32 mouse cellular contexts compared by ENCODE assay signal in the genomic region with DNA sequence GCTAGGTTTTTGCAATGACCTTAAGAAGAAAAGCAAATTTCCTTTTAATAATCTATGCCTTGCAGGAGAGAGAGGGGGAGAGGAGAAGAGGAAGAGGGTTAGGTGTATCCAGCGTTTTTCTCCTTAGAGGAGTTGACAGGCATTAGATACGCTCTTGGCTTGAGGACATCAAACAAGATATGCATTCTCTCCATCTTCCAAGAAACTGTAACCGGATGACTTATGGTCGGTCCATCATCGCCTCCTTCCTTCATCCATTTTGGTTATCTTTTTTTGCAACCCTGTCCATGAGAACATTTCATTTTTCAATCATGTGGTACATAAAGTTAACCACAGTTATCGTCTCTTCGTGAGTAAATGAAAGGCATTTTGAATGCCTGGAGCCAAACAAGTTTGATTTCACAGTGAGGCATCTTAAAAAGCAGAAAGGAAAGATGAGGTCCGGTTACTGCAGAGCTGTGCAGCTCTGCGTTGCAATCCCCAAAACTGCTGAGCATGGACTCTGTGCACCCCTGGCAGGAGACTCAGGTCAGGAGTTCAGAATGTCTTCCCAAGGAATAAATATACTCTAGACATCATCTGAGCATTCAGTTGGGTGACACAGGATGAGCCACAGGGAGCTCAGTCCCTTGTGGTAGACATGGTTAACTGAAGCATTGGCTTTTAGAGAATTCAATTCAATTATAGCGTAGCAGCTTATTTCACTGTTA. TPM values are rescaled to one million over a fixed set of nuclear protein-coding genes. Genes with fewer than 3 reads are reported as not detected.
A peak's percentile ranks its signal among the peaks of the same experiment; 100 is the strongest.
DNase-seq lines count a peak whose midpoint lies in the region; ATAC-seq lines count a peak whose summit lies in the region.
"Had no signal": no experiment of that assay in that cellular context is flagged by ENCODE, and none has a peak within 500 bp of the region (broad histone marks: within the 10 kb centered on the region; RNA-seq: fewer than 3 reads in every experiment).

No protein-coding gene starts in this region.

- no peak overlapping the region for H3K9ac ChIP-seq in embryonic facial prominence, embryonic 14.5 days (ENCODE audit: low read depth, low read length)
- no peak overlapping the region for H3K9ac ChIP-seq in heart, embryonic 16.5 days (ENCODE audit: low read length)
- H3K9ac ChIP-seq: embryonic facial prominence, embryonic 15.5 days; forebrain, embryonic 12.5 days; forebrain, postnatal 0 days; heart, embryonic 15.5 days; hindbrain, embryonic 14.5 days; liver, embryonic 12.5 days; liver, postnatal 0 days; midbrain, embryonic 13.5 days; neural tube, embryonic 13.5 days had no signal

- H3K27ac ChIP-seq in embryonic facial prominence, embryonic 14.5 days (replicated peaks; ENCODE audit: low read depth, low read length): no peak overlapping the region; the same call in 1 of the 2 replicates
- H3K27ac ChIP-seq in embryonic facial prominence, embryonic 10.5 days (replicated peaks): no peak overlapping the region
- H3K27ac ChIP-seq in heart, embryonic 16.5 days (ENCODE audit: low read length): no peak overlapping the region
- H3K27ac ChIP-seq: embryonic facial prominence, embryonic 15.5 days; forebrain, embryonic 12.5 days; heart, embryonic 15.5 days; hindbrain, embryonic 14.5 days; liver, embryonic 12.5 days; macrophage; midbrain, embryonic 13.5 days; neural tube, embryonic 13.5 days had no signal

- no peaks in the 10 kb centered on the region for H3K27me3 ChIP-seq in embryonic facial prominence, embryonic 14.5 days (replicated peaks; ENCODE audit: control insufficient read depth, insufficient read depth, low read length)
- H3K27me3 ChIP-seq in embryonic facial prominence, embryonic 10.5 days (replicated peaks; ENCODE audit: low read depth, poor library complexity, severe bottlenecking): no peaks in the 10 kb centered on the region
- no peaks in the 10 kb centered on the region for H3K27me3 ChIP-seq in heart, embryonic 16.5 days (ENCODE audit: control insufficient read depth, insufficient read depth, low read length)
- H3K27me3 ChIP-seq: embryonic facial prominence, embryonic 15.5 days; forebrain, embryonic 12.5 days; liver, embryonic 12.5 days; midbrain, embryonic 13.5 days; neural tube, embryonic 13.5 days; Patski had no signal

- no peaks in the 10 kb centered on the region for H3K9me3 ChIP-seq in embryonic facial prominence, embryonic 14.5 days (ENCODE audit: control insufficient read depth, low read length)
- H3K9me3 ChIP-seq in embryonic facial prominence, embryonic 10.5 days: no peaks in the 10 kb centered on the region
- H3K9me3 ChIP-seq in heart, embryonic 16.5 days (replicated peaks; ENCODE audit: control insufficient read depth, low read length): no peaks in the 10 kb centered on the region
- H3K9me3 ChIP-seq: embryonic facial prominence, embryonic 15.5 days; forebrain, embryonic 12.5 days; G1E; heart, embryonic 15.5 days; liver, embryonic 12.5 days; midbrain, embryonic 13.5 days; neural tube, embryonic 13.5 days had no signal

- H3K4me1 ChIP-seq in embryonic facial prominence, embryonic 14.5 days (ENCODE audit: control insufficient read depth, insufficient read depth, low read length): no peaks in the 10 kb centered on the region; the same call in 1 of the 2 replicates
- H3K4me1 ChIP-seq in embryonic facial prominence, embryonic 10.5 days: no peaks in the 10 kb centered on the region
- H3K4me1 ChIP-seq in heart, embryonic 16.5 days (ENCODE audit: control insufficient read depth, insufficient read depth, low read length): peaks cover 2% of the 10 kb centered on the region; the same call in 1 of the 2 replicates
- H3K4me1 ChIP-seq: embryonic facial prominence, embryonic 15.5 days; forebrain, embryonic 12.5 days; liver, embryonic 12.5 days; midbrain, embryonic 13.5 days; neural tube, embryonic 13.5 days had no signal

- no peak overlapping the region for H3K4me2 ChIP-seq in embryonic facial prominence, embryonic 14.5 days (ENCODE audit: low read depth, low read length)
- H3K4me2 ChIP-seq in heart, embryonic 16.5 days (ENCODE audit: low read depth, low read length): no peak overlapping the region
- H3K4me2 ChIP-seq: embryonic facial prominence, embryonic 15.5 days; forebrain, embryonic 12.5 days; heart, embryonic 15.5 days; hindbrain, embryonic 14.5 days; liver, embryonic 12.5 days; midbrain, embryonic 13.5 days; neural tube, embryonic 13.5 days had no signal

- H3K4me3 ChIP-seq in embryonic facial prominence, embryonic 14.5 days (ENCODE audit: low read depth, low read length): no peak overlapping the region
- H3K4me3 ChIP-seq in embryonic facial prominence, embryonic 10.5 days: no peak overlapping the region
- H3K4me3 ChIP-seq in heart, embryonic 16.5 days (ENCODE audit: low read length): no peak overlapping the region
- H3K4me3 ChIP-seq: embryonic facial prominence, embryonic 15.5 days; forebrain, embryonic 12.5 days; heart, embryonic 15.5 days; liver, embryonic 12.5 days; midbrain, embryonic 13.5 days; neural tube, embryonic 13.5 days had no signal

- WGBS in embryonic facial prominence, embryonic 14.5 days: 66% methylated on average over 10 of the region's 10 CpGs
- WGBS in embryonic facial prominence, embryonic 10.5 days: 89% methylated on average over 10 of the region's 10 CpGs
- WGBS in heart, embryonic 16.5 days: 75% methylated on average over 10 of the region's 10 CpGs

- no peak for ATAC-seq in embryonic facial prominence, embryonic 14.5 days (ENCODE audit: low read depth)
- 0 out of 2 replicates have a peak, but pooled peaks have one; percentile 49 for ATAC-seq in heart, embryonic 16.5 days (replicated peaks; ENCODE audit: extremely low read depth, insufficient read depth, low FRiP score)
- ATAC-seq: forebrain, postnatal 0 days; intestine, postnatal 0 days; liver, embryonic 12.5 days; liver, postnatal 0 days; midbrain, embryonic 13.5 days; Patski had no signal

- no peaks in the 10 kb centered on the region for H3K36me3 ChIP-seq in embryonic facial prominence, embryonic 14.5 days (ENCODE audit: control insufficient read depth, insufficient read depth, low read length)
- no peaks in the 10 kb centered on the region for H3K36me3 ChIP-seq in embryonic facial prominence, embryonic 10.5 days (replicated peaks)
- H3K36me3 ChIP-seq in heart, embryonic 16.5 days (ENCODE audit: control insufficient read depth, insufficient read depth): no peaks in the 10 kb centered on the region
- H3K36me3 ChIP-seq: embryonic facial prominence, embryonic 15.5 days; forebrain, embryonic 12.5 days; G1E; heart, embryonic 15.5 days; liver, embryonic 12.5 days; midbrain, embryonic 13.5 days; neural tube, embryonic 13.5 days had no signal

- DNase-seq in embryonic facial prominence, embryonic 14.5 days (ENCODE audit: low spot score): peak; percentile 40
- no peak for DNase-seq in embryonic facial prominence, embryonic 10.5 days (ENCODE audit: low spot score)
- DNase-seq in heart, adult 9 months (ENCODE audit: low spot score in 2 of 2): no peak
- peak; percentile 15 for DNase-seq in 3T3-L1 (ENCODE audit: low read depth, low spot score)
- peak; percentile 59 for DNase-seq in gastrocnemius, postnatal 25 days
- no peak for DNase-seq in right cerebral cortex, postnatal 36 days (ENCODE audit: low spot score in 2 of 2)
- DNase-seq: forebrain, postnatal 0 days; liver, postnatal 0 days; thymus, postnatal 14 days had no signal

RNA-seq across cellular contexts. Expression of a gene that starts 36.2 kb away (rescaled TPM):
- not detected in 2 replicates for polyA plus RNA-seq in embryonic facial prominence, embryonic 14.5 days (2014; fragmentation: Nextera tagmentation; extraction: Ambion mirVana)
- not detected in 2 replicates for polyA plus RNA-seq in embryonic facial prominence, embryonic 10.5 days (2016; fragmentation: Nextera tagmentation; extraction: Ambion mirVana)
- 0.26 TPM in 1 of 2 replicates, not detected in the other for polyA plus RNA-seq in heart, embryonic 16.5 days (2015; fragmentation: Nextera tagmentation; extraction: Ambion mirVana)
- total RNA-seq in gastrocnemius, postnatal 25 days (2021): not detected
- total RNA-seq: adrenal gland, postnatal 14 days; forebrain, postnatal 0 days; G1E; heart, adult 8-10 months; hematopoietic stem cell, adult 5-6 weeks; layer of hippocampus, adult 18-20 months; layer of hippocampus, postnatal 14 days; left cerebral cortex, adult 8-10 months; left cerebral cortex, postnatal 4 days; megakaryocyte-erythroid progenitor cell, adult 5-6 weeks had no signal
- polyA plus RNA-seq: embryonic facial prominence, embryonic 15.5 days; forebrain, embryonic 12.5 days; forebrain, postnatal 0 days; G1E; heart, embryonic 15.5 days; hindbrain, embryonic 14.5 days; limb, embryonic 14.5 days; liver, embryonic 12.5 days; macrophage; midbrain, embryonic 13.5 days; neural tube, embryonic 13.5 days; Patski; stomach, embryonic 16.5 days; urinary bladder, adult 2 months had no signal

Comparison
In these comparisons a context has a peak if more than half of its experiments do, and no peak if none do; other contexts are left out.
1. DNase-seq: peak in embryonic facial prominence, embryonic 14.5 days (single experiment), 3T3-L1 (single experiment) and gastrocnemius, postnatal 25 days (single experiment); none in embryonic facial prominence, embryonic 10.5 days (single experiment), heart, adult 9 months (0 of 2) and right cerebral cortex, postnatal 36 days (0 of 2).